Mouse (Mus musculus) heart, adult 2 months (tissue): ENCODE results near the gene Rab3d. TPM values are rescaled to one million over a fixed set of nuclear protein-coding genes. Genes with fewer than 3 reads are reported as not detected.

Experiments
- DNase-seq, 2 experiments: peaks; one replicate each; pipeline ENCODE4 v3.0.0; 2021
- H3K27ac ChIP-seq: fragments of 200-600 bp; 2 replicates; pipeline ENCODE4 v1.8.1; 2022
- H3K27me3 ChIP-seq: fragments of 200-500 bp; 2 replicates; pipeline ENCODE4 v1.6.1; 2012; ENCODE audit warnings: mild to moderate bottlenecking, low read length, inconsistent platforms, mixed read lengths; ENCODE audit not compliant: control insufficient read depth, insufficient read depth
- H3K36me3 ChIP-seq: fragments of 200-500 bp; 2 replicates; pipeline ENCODE4 v1.6.1; 2012; ENCODE audit warnings: low read length, inconsistent platforms; ENCODE audit not compliant: control insufficient read depth, insufficient read depth
- H3K4me1 ChIP-seq: fragments of 200-500 bp; 2 replicates; pipeline ENCODE4 v1.6.1; 2011; ENCODE audit warnings: low read length; ENCODE audit not compliant: control insufficient read depth, insufficient read depth
- H3K4me3 ChIP-seq: fragments of 200-600 bp; 2 replicates; pipeline ENCODE4 v1.8.1; 2022
- H3K79me2 ChIP-seq: fragments of 200-500 bp; replicated peaks from 2 replicates; pipeline ENCODE4 v1.6.1; 2012; ENCODE audit warnings: mild to moderate bottlenecking, inconsistent platforms, low read length, moderate library complexity, mixed read lengths; ENCODE audit not compliant: control insufficient read depth, insufficient read depth
- H3K9ac ChIP-seq: fragments of 200-500 bp; 2 replicates; pipeline ENCODE4 v1.6.1; 2012; ENCODE audit warnings: low read depth, mild to moderate bottlenecking, control low read depth, inconsistent platforms, low read length, mixed read lengths
- CTCF ChIP-seq: fragments of 200-600 bp; IDR thresholded peaks from 2 replicates; pipeline ENCODE4 v1.8.1; 2022; ENCODE audit warnings: antibody characterized with exemption, mild to moderate bottlenecking, moderate library complexity
- EP300 ChIP-seq: fragments of 200-500 bp; IDR thresholded peaks from 2 replicates; pipeline ENCODE4 v1.6.1; 2011; ENCODE audit warnings: low read depth, low read length, control low read depth; ENCODE audit not compliant: insufficient read depth
- POLR2A ChIP-seq: fragments of 200-500 bp; IDR thresholded peaks from 2 replicates; pipeline ENCODE4 v1.6.1; 2011; ENCODE audit warnings: mild to moderate bottlenecking, low read depth, low read length, control low read depth; ENCODE audit not compliant: insufficient read depth
- WGBS: fragments of 180-500 bp; shearing (Covaris S2); methylation state at CpG from one replicate; pipeline ENCODE4 v1.1.7; 2018; 5-methylcytosine and 5-hydroxymethylcytosine counted together
- intact Hi-C: fragments of 180-260 bp; cut with DNase I; formaldehyde crosslinking; loops from one replicate; pipeline ENCODE4 v1.15.1; 2025
- polyA plus RNA-seq: library from polyadenylated mRNA; depleted of rRNA; stranded (reverse); fragments of >200 nt; gene quantifications from 2 replicates; pipeline ENCODE4 v1.2.3, GENCODE M21; 2012
- total RNA-seq, 2 experiments: library from RNA; stranded (reverse); gene quantifications; 2 replicates each; pipeline ENCODE4 v1.2.3; 2021

The Rab3d gene
- total and polyA plus RNA-seq, 3 experiments, result 12.4 to 22.8 (median 13.5) TPM

DNA sequence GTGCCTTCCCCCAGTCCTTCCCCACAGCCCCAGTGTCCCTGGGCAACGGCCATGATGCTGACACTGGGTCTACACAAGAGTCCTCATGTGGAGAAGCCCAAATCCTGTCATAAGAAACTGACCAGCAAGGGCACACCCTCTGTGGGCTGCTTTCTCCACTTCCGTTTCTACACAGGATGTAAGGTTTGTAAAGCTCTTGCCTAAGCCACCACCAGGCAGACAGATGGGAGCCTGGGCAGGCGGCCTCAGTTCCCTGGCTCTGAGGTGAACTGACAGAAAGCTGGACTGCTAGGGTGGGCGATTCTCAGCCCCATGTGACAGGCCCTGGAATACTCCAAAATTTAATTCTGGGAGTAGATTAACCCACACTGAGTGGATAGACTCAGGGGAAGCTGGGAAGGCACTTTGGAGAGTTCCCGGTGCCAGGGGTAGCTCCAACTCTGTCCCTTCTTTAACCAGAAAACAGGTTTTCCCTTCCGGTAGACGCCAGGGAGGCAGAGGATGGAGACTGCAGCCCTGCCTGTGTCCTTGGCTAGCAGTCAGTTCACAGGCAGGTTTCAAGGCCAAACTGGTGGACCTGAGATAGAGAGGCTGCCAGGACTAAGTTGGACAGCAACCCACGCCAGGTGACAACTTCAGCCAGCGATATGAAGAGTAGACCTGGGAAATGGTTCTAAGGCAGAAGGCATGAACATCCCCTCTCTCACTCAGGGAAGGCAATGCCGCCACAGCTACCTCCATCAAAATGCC, 8.3 kb downstream of the Rab3d start:
- 68% methylated on average over 10 of the region's 10 CpGs for WGBS
- Histone ChIP-seq H3K4me3 (no peak overlapping the region), H3K9ac (no peak overlapping the region), H3K79me2 (no peaks in the 10 kb centered on the region), H3K27ac (no peak overlapping the region), H3K27me3 (no peaks in the 10 kb centered on the region), H3K36me3 (no peaks in the 10 kb centered on the region), H3K4me1 (no peaks in the 10 kb centered on the region)
- no peak for DNase-seq
- TF ChIP-seq EP300, result no peak
- TF ChIP-seq CTCF, result no peak
- TF ChIP-seq POLR2A, result no peak
- intact Hi-C loops, result no loop called here

DNA sequence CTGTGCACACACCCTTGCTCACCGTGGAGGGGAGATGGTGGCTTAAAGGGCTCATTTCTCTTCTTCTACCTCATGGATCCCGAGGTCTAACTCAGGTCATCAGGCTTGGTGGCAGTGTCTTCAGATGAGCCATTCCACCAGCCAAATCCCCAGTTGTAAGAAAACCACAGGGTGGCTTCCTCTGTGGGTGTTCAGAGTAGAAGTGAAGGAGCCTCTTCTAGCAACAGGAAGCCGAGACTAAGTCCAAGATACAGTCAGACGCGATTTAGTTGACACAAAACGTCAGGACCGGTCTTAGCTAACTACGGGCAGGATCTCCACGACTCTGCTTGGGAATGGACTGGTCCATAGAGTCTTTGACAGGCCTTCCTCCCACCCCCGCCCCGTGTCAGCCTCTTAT, 9.8 kb downstream of the Rab3d start:
- Histone ChIP-seq H3K9ac (no peak overlapping the region), H3K27me3 (no peaks in the 10 kb centered on the region), H3K4me3 (no peak overlapping the region), H3K27ac (no peak overlapping the region), H3K36me3 (no peaks in the 10 kb centered on the region), H3K79me2 (no peaks in the 10 kb centered on the region), H3K4me1 (no peaks in the 10 kb centered on the region)
- intact Hi-C loops, result no loop called here
- WGBS, result 58% methylated on average over 11 of the region's 11 CpGs
- DNase-seq, result no peak
- TF ChIP-seq EP300, result no peak
- no peak for TF ChIP-seq POLR2A
- TF ChIP-seq CTCF, result no peak

DNA sequence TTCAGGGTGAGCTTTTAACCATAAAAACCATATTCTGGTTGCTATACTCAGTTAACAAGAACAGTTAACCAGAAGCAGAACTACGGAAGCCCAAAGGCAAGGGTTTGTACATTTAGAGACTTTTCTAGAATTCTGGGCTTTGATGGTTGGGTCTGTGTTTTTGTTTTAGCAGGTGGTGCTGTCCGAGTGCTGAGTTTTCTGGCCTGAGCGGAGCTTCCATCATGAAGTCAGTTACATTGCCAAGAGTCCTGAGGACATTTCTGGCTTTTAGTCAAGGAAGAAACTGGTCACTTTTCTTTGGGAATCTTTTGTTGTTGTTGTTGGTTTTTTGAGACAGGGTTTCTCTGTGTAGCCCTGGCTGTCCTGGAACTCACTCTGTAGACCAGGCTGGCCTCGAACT, 14.0 kb downstream of the Rab3d start:
- WGBS, result 70% methylated on average over 4 of the region's 4 CpGs
- H3K9ac ChIP-seq, result no peak overlapping the region
- H3K4me3 ChIP-seq, result no peak overlapping the region
- H3K4me1 ChIP-seq, result peaks cover 1% of the 10 kb centered on the region
- TF ChIP-seq CTCF (no peak), EP300 (no peak), POLR2A (no peak)
- H3K79me2 ChIP-seq, result no peaks in the 10 kb centered on the region
- no peak for DNase-seq
- H3K27me3 ChIP-seq, result no peaks in the 10 kb centered on the region
- intact Hi-C loops, result no loop called here
- H3K27ac ChIP-seq, result no peak overlapping the region
- no peaks in the 10 kb centered on the region for H3K36me3 ChIP-seq

DNA sequence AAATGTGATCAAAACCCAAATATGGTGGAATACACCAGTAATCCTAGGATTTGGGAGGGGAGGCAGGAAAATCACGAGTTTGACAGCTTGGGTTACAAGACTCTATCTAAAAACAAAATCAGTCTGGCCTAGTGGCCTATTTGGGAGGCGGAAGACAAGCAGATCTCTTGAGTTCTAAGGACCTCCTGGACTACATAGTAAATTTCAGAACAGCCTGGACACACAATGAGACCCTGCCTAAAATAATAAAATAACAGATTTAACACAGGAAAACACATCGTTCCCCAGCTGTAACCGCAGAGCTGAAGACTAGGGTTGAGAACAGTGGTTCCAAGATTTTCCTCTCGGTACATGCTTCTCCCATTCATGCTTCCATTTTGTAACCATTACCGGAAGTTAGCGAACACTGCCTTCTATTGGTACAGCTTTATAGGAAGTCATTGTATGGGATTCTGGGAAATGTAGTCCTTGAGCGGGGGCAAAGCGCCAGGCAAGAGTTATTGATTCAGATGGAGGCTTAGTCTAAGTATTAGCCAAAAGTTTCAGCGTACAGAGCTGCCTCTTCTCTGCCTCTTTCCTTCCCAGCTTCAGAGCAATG, 16.7 kb downstream of the Rab3d start:
- TF ChIP-seq CTCF (peak; percentile 69), POLR2A (peak; percentile 57; the same call in 1 of the 2 replicates), EP300 (no peak)
- no peak overlapping the region for H3K27ac ChIP-seq
- H3K9ac ChIP-seq, result no peak overlapping the region
- H3K4me1 ChIP-seq, result peaks cover 1% of the 10 kb centered on the region
- H3K36me3 ChIP-seq, result no peaks in the 10 kb centered on the region
- peak overlapping the region; percentile 51 for H3K4me3 ChIP-seq
- WGBS, result 11% methylated on average over 10 of the region's 10 CpGs
- no peaks in the 10 kb centered on the region for H3K79me2 ChIP-seq
- no peaks in the 10 kb centered on the region for H3K27me3 ChIP-seq
- intact Hi-C loops, result no loop called here
- peak; percentile 62 to 68 for DNase-seq

DNA sequence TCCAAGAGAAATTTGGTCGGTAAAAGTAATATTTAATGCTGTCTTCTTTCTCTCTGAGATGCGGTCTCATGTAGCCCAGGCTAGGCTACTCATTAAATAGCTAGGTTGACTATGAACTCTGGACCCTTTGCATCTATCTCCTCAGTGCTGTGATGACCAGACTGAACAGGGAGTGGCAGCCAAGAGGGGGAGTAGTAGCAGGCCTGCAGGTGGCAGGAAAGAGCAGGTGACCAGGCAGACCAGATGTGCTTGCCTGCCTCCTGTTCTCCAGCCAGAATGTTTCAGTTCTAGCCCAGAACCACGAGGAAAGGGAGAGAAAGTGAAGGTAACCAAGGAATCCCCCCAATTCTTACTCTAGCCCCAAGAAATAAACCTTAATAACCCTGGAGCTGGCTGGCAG, 28.8 kb downstream of the Rab3d start:
- no peaks in the 10 kb centered on the region for H3K79me2 ChIP-seq
- no peak for DNase-seq
- no peaks in the 10 kb centered on the region for H3K4me1 ChIP-seq
- TF ChIP-seq EP300 (no peak), CTCF (peak; percentile 53)
- H3K36me3 ChIP-seq, result no peaks in the 10 kb centered on the region
- intact Hi-C loops, result no loop called here
- no peak overlapping the region for H3K27ac ChIP-seq
- H3K4me3 ChIP-seq, result no peak overlapping the region
- H3K27me3 ChIP-seq, result no peaks in the 10 kb centered on the region
- WGBS, result 64% methylated on average over 3 of the region's 3 CpGs
- no peak overlapping the region for H3K9ac ChIP-seq

DNA sequence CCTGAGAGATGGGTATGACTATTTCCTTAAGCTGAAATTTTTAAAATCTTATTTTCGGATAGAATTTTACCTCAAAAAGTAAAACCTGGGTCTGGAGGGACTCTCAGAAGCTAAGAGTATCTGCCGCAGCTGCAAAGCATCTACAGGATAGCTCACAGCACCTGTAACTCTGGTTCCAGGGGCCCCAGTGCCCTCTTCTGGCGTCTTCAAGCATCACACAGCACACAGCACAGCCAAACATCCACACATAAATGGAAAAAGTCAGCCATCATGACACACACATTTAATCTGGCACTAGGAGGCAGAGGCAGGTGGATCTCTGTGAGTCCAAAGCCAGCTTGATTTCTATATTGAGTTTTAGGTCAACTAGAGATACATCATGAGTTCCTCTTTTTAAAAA, 41.4 kb downstream of the Rab3d start:
- intact Hi-C loops, result loop anchor here (10.0 kb wide), 1 partner anchor 52 kb away; no protein-coding TSS in a partner anchor
- Histone ChIP-seq H3K27ac (no peak overlapping the region), H3K9ac (no peak overlapping the region), H3K4me1 (no peaks in the 10 kb centered on the region), H3K79me2 (no peaks in the 10 kb centered on the region), H3K27me3 (no peaks in the 10 kb centered on the region), H3K36me3 (no peaks in the 10 kb centered on the region), H3K4me3 (no peak overlapping the region)
- DNase-seq, result no peak
- TF ChIP-seq CTCF (peak; percentile 41), POLR2A (no peak)
- 57% methylated on average over 3 of the region's 3 CpGs for WGBS
